In genomic region chr19:45058113-45058839, GRCm38 (mm10) we compare ENCODE assay signal across 7 mouse cellular contexts. TPM values are rescaled to one million over a fixed set of nuclear protein-coding genes. Genes with fewer than 3 reads are reported as not detected.
A peak's percentile ranks its signal among the peaks of the same experiment; 100 is the strongest.
DNase-seq lines count a peak whose midpoint lies in the region; ATAC-seq lines count a peak whose summit lies in the region.

No protein-coding gene starts in this region.

- H3K36me3 ChIP-seq in embryonic facial prominence, embryonic 11.5 days (replicated peaks; ENCODE audit: control insufficient read depth, insufficient read depth, low read depth, low read length): no peaks in the 10 kb centered on the region
- peaks cover 4% of the 10 kb centered on the region; the same call in 1 of the 2 replicates for H3K36me3 ChIP-seq in limb, embryonic 11.5 days (ENCODE audit: control insufficient read depth, insufficient read depth, low read length)
- H3K36me3 ChIP-seq in midbrain, embryonic 14.5 days (ENCODE audit: control insufficient read depth, insufficient read depth, low read length): peaks cover 22% of the 10 kb centered on the region

- peak overlapping the region; percentile 92 for H3K9ac ChIP-seq in embryonic facial prominence, embryonic 11.5 days (replicated peaks; ENCODE audit: low read length)
- H3K9ac ChIP-seq in limb, embryonic 11.5 days (ENCODE audit: low read length): peak overlapping the region; percentile 85
- H3K9ac ChIP-seq in midbrain, embryonic 14.5 days (replicated peaks; ENCODE audit: low read length): peak overlapping the region; percentile 77

- peak overlapping the region; percentile 98 for H3K27ac ChIP-seq in embryonic facial prominence, embryonic 11.5 days (replicated peaks; ENCODE audit: low read depth, low read length)
- peak overlapping the region; percentile 97 for H3K27ac ChIP-seq in limb, embryonic 11.5 days (replicated peaks; ENCODE audit: low read depth, low read length)
- H3K27ac ChIP-seq in midbrain, embryonic 14.5 days (replicated peaks; ENCODE audit: low read depth, low read length): peak overlapping the region; percentile 95

- under 1% methylated on average over 34 of the region's 34 CpGs for WGBS in embryonic facial prominence, embryonic 11.5 days
- WGBS in limb, embryonic 11.5 days: under 1% methylated on average over 34 of the region's 34 CpGs
- under 1% methylated on average over 34 of the region's 34 CpGs for WGBS in midbrain, embryonic 14.5 days

- peak; percentile 94 for DNase-seq in adrenal gland, postnatal 14 days
- peak; percentile 100 for DNase-seq in embryonic facial prominence, embryonic 11.5 days (ENCODE audit: low spot score)
- peak; percentile 100 for DNase-seq in heart, adult 11 months
- DNase-seq in kidney, adult 18-20 months: peak; percentile 96
- DNase-seq in limb, embryonic 11.5 days (ENCODE audit: low spot score): peak; percentile 99
- peak; percentile 100 for DNase-seq in midbrain, embryonic 14.5 days
- DNase-seq in spleen, adult 18-20 months: peak; percentile 85 to 91

- ATAC-seq in embryonic facial prominence, embryonic 11.5 days (replicated peaks; ENCODE audit: insufficient number of reproducible peaks, low FRiP score, low TSS enrichment, low read depth): peak; percentile 93
- ATAC-seq in limb, embryonic 11.5 days (ENCODE audit: insufficient number of reproducible peaks, low FRiP score, low TSS enrichment, low read depth): peak; percentile 96
- ATAC-seq in midbrain, embryonic 14.5 days (ENCODE audit: low FRiP score, low TSS enrichment): peak; percentile 91

- peaks cover 3% of the 10 kb centered on the region for H3K4me1 ChIP-seq in embryonic facial prominence, embryonic 11.5 days (ENCODE audit: control insufficient read depth, insufficient read depth, low read length)
- peaks cover 12% of the 10 kb centered on the region for H3K4me1 ChIP-seq in limb, embryonic 11.5 days (ENCODE audit: control insufficient read depth, insufficient read depth, low read length)
- H3K4me1 ChIP-seq in midbrain, embryonic 14.5 days (ENCODE audit: control insufficient read depth, insufficient read depth, low read length): peaks cover 19% of the 10 kb centered on the region

- peak overlapping the region; percentile 85 for H3K4me2 ChIP-seq in embryonic facial prominence, embryonic 11.5 days (ENCODE audit: low read depth, low read length)
- peak overlapping the region; percentile 86 for H3K4me2 ChIP-seq in limb, embryonic 11.5 days (ENCODE audit: low read depth, severe bottlenecking)
- peak overlapping the region; percentile 77 for H3K4me2 ChIP-seq in midbrain, embryonic 14.5 days (ENCODE audit: low read length)

- H3K27me3 ChIP-seq in embryonic facial prominence, embryonic 11.5 days (ENCODE audit: control insufficient read depth, insufficient read depth, low read length): no peaks in the 10 kb centered on the region
- no peaks in the 10 kb centered on the region for H3K27me3 ChIP-seq in limb, embryonic 11.5 days (ENCODE audit: control insufficient read depth, insufficient read depth, low read length)
- no peaks in the 10 kb centered on the region for H3K27me3 ChIP-seq in midbrain, embryonic 14.5 days (ENCODE audit: control insufficient read depth, insufficient read depth, low read length)

- peak overlapping the region; percentile 61 for H3K4me3 ChIP-seq in embryonic facial prominence, embryonic 11.5 days (ENCODE audit: low read depth, low read length)
- peak overlapping the region; percentile 44 for H3K4me3 ChIP-seq in limb, embryonic 11.5 days (ENCODE audit: low read depth, low read length)
- H3K4me3 ChIP-seq in midbrain, embryonic 14.5 days (replicated peaks; ENCODE audit: low read depth, low read length): peak overlapping the region; percentile 50

- H3K9me3 ChIP-seq in embryonic facial prominence, embryonic 11.5 days (replicated peaks; ENCODE audit: control insufficient read depth, low read length): no peaks in the 10 kb centered on the region
- H3K9me3 ChIP-seq in limb, embryonic 11.5 days (ENCODE audit: control insufficient read depth, low read length): no peaks in the 10 kb centered on the region
- H3K9me3 ChIP-seq in midbrain, embryonic 14.5 days (ENCODE audit: control insufficient read depth, low read length): no peaks in the 10 kb centered on the region

RNA-seq across cellular contexts. Expression of gene Sfxn3, which starts 11.0 kb away (rescaled TPM):
- total RNA-seq in adrenal gland, postnatal 14 days (2021): 51.7 and 58.1 TPM in 2 replicates
- polyA plus RNA-seq in embryonic facial prominence, embryonic 11.5 days (2014; fragmentation: Nextera tagmentation; extraction: Ambion mirVana): 14.7 and 15.4 TPM in 2 replicates
- 11.9 and 12.4 TPM in 2 replicates for polyA plus RNA-seq in limb, embryonic 11.5 days (2014; fragmentation: Nextera tagmentation; extraction: Ambion mirVana)
- polyA plus RNA-seq in midbrain, embryonic 14.5 days (2014; fragmentation: Nextera tagmentation; extraction: Ambion mirVana): 71.1 and 72.7 TPM in 2 replicates

RNA-seq across cellular contexts. Expression of gene Pdzd7, which starts 12.8 kb away (rescaled TPM):
- total RNA-seq in adrenal gland, postnatal 14 days (2021): not detected in 2 replicates
- 0.21 and 0.41 TPM in 2 replicates for polyA plus RNA-seq in embryonic facial prominence, embryonic 11.5 days (2014; fragmentation: Nextera tagmentation; extraction: Ambion mirVana)
- polyA plus RNA-seq in limb, embryonic 11.5 days (2014; fragmentation: Nextera tagmentation; extraction: Ambion mirVana): 0.14 and 0.21 TPM in 2 replicates
- 2.4 and 2.8 TPM in 2 replicates for polyA plus RNA-seq in midbrain, embryonic 14.5 days (2014; fragmentation: Nextera tagmentation; extraction: Ambion mirVana)

RNA-seq across cellular contexts. Expression of gene Kazald1, which starts 16.8 kb away (rescaled TPM):
- total RNA-seq in adrenal gland, postnatal 14 days (2021): 5.7 and 6.3 TPM in 2 replicates
- polyA plus RNA-seq in embryonic facial prominence, embryonic 11.5 days (2014; fragmentation: Nextera tagmentation; extraction: Ambion mirVana): 2.9 and 6.5 TPM in 2 replicates
- polyA plus RNA-seq in limb, embryonic 11.5 days (2014; fragmentation: Nextera tagmentation; extraction: Ambion mirVana): 1.4 and 2.2 TPM in 2 replicates
- polyA plus RNA-seq in midbrain, embryonic 14.5 days (2014; fragmentation: Nextera tagmentation; extraction: Ambion mirVana): 0.72 and 1.4 TPM in 2 replicates

RNA-seq across cellular contexts. Expression of gene Lzts2, which starts 44.1 kb away (rescaled TPM):
- 70.4 and 77.4 TPM in 2 replicates for total RNA-seq in adrenal gland, postnatal 14 days (2021)
- polyA plus RNA-seq in embryonic facial prominence, embryonic 11.5 days (2014; fragmentation: Nextera tagmentation; extraction: Ambion mirVana): 53.2 and 57.8 TPM in 2 replicates
- 64.4 and 71.7 TPM in 2 replicates for polyA plus RNA-seq in limb, embryonic 11.5 days (2014; fragmentation: Nextera tagmentation; extraction: Ambion mirVana)
- polyA plus RNA-seq in midbrain, embryonic 14.5 days (2014; fragmentation: Nextera tagmentation; extraction: Ambion mirVana): 16.1 and 21.5 TPM in 2 replicates

RNA-seq across cellular contexts. Expression of gene Mrpl43, which starts 52.0 kb away (rescaled TPM):
- total RNA-seq in adrenal gland, postnatal 14 days (2021): 45.6 and 50.0 TPM in 2 replicates
- polyA plus RNA-seq in embryonic facial prominence, embryonic 11.5 days (2014; fragmentation: Nextera tagmentation; extraction: Ambion mirVana): 62.9 and 66.8 TPM in 2 replicates
- 69.3 and 73.6 TPM in 2 replicates for polyA plus RNA-seq in limb, embryonic 11.5 days (2014; fragmentation: Nextera tagmentation; extraction: Ambion mirVana)
- 77.8 and 92.4 TPM in 2 replicates for polyA plus RNA-seq in midbrain, embryonic 14.5 days (2014; fragmentation: Nextera tagmentation; extraction: Ambion mirVana)

Comparison
In these comparisons a context has a peak if more than half of its experiments do, and no peak if none do; other contexts are left out.
1. Peak in every context shown above with its lines: DNase-seq, ATAC-seq, H3K4me3 ChIP-seq and H3K27ac ChIP-seq.